Mouse (Mus musculus) forebrain, embryonic 10.5 days (tissue): ENCODE results near the gene Lrrc45. TPM values are rescaled to one million over a fixed set of nuclear protein-coding genes. Genes with fewer than 3 reads are reported as not detected.

Source experiments
- polyA plus RNA-seq: library from polyadenylated mRNA; unstranded; fragments of >200 nt; fragmentation: Nextera tagmentation; extraction: Ambion mirVana; gene quantifications from 2 replicates; pipeline ENCODE4 v1.2.1, GENCODE M21; 2016

Gene Lrrc45
- polyA plus RNA-seq, 1 experiment from 2014 or later, result 51.9 TPM

Other genes starting within 250 kb of the Lrrc45 start
- gene Arl16, start 246.3 kb upstream of the Lrrc45 start, polyA plus RNA-seq, result 60.7 and 62.1 TPM in 2 replicates
- gene Mrpl12, start 229.3 kb upstream of the Lrrc45 start, polyA plus RNA-seq, result 211 and 215 TPM in 2 replicates
- gene Slc25a10, start 222.1 kb upstream of the Lrrc45 start, polyA plus RNA-seq, result 69.3 and 71.6 TPM in 2 replicates
- 0.07 and 0.16 TPM in 2 replicates for gene Gcgr, start 183.2 kb upstream of the Lrrc45 start, polyA plus RNA-seq
- 205 and 212 TPM in 2 replicates for gene Mcrip1, start 164.2 kb upstream of the Lrrc45 start, polyA plus RNA-seq
- not detected in 2 replicates for gene Ppp1r27, start 162.8 kb upstream of the Lrrc45 start, polyA plus RNA-seq
- gene P4hb, start 140.7 kb upstream of the Lrrc45 start, polyA plus RNA-seq, result 485 and 533 TPM in 2 replicates
- gene Arhgdia, start 132.3 kb upstream of the Lrrc45 start, polyA plus RNA-seq, result 744 and 753 TPM in 2 replicates
- 618 and 646 TPM in 2 replicates for gene Alyref, start 115.6 kb upstream of the Lrrc45 start, polyA plus RNA-seq
- gene Anapc11, start 115.5 kb upstream of the Lrrc45 start, polyA plus RNA-seq, result 218 and 228 TPM in 2 replicates
- 0.44 TPM in 1 of 2 replicates, not detected in the other for gene Npb, start 105.4 kb upstream of the Lrrc45 start, polyA plus RNA-seq
- 145 and 148 TPM in 2 replicates for gene Pcyt2, start 96.0 kb upstream of the Lrrc45 start, polyA plus RNA-seq
- gene Sirt7, start 88.7 kb upstream of the Lrrc45 start, polyA plus RNA-seq, result 30.1 and 32.8 TPM in 2 replicates
- 20.2 and 22.7 TPM in 2 replicates for gene Mafg, start 80.3 kb upstream of the Lrrc45 start, polyA plus RNA-seq
- 37.5 and 40.5 TPM in 2 replicates for gene Pycr1, start 70.2 kb upstream of the Lrrc45 start, polyA plus RNA-seq
- not detected in 2 replicates for gene Myadml2, start 65.8 kb upstream of the Lrrc45 start, polyA plus RNA-seq
- gene Notum, start 52.8 kb upstream of the Lrrc45 start, polyA plus RNA-seq, result 0.57 and 0.75 TPM in 2 replicates
- 134 and 142 TPM in 2 replicates for gene Aspscr1, start 41.0 kb upstream of the Lrrc45 start, polyA plus RNA-seq
- gene Cenpx, start 187 bp upstream of the Lrrc45 start, polyA plus RNA-seq, result 118 and 133 TPM in 2 replicates
- 23.8 and 28.4 TPM in 2 replicates for gene Rac3, start 7.5 kb downstream of the Lrrc45 start, polyA plus RNA-seq
- gene Dcxr, start 13.4 kb downstream of the Lrrc45 start, polyA plus RNA-seq, result 13.3 and 14.8 TPM in 2 replicates
- 1.1 and 1.3 TPM in 2 replicates for gene Cbr2, start 18.2 kb downstream of the Lrrc45 start, polyA plus RNA-seq
- 12.3 and 14.2 TPM in 2 replicates for gene Hmga1b, start 48.9 kb downstream of the Lrrc45 start, polyA plus RNA-seq
- gene Rfng, start 70.3 kb downstream of the Lrrc45 start, polyA plus RNA-seq, result 39.1 and 43.3 TPM in 2 replicates
- 281 and 283 TPM in 2 replicates for gene Gps1, start 70.3 kb downstream of the Lrrc45 start, polyA plus RNA-seq
- 110 and 111 TPM in 2 replicates for gene Dus1l, start 82.5 kb downstream of the Lrrc45 start, polyA plus RNA-seq
- gene Fasn, start 110.6 kb downstream of the Lrrc45 start, polyA plus RNA-seq, result 134 and 144 TPM in 2 replicates
- 7.9 and 8.6 TPM in 2 replicates for gene Ccdc57, start 218.9 kb downstream of the Lrrc45 start, polyA plus RNA-seq
- gene Slc16a3, start 234.6 kb downstream of the Lrrc45 start, polyA plus RNA-seq, result 147 and 194 TPM in 2 replicates